ENCODE assay signal across 15 mouse cellular contexts in genomic region chr17:74863845-74864244, GRCm38 (mm10).
"Had no signal": no experiment of that assay in that cellular context is flagged by ENCODE, and none has a peak within 500 bp of the region (broad histone marks: within the 10 kb centered on the region; RNA-seq: fewer than 3 reads in every experiment).

No protein-coding gene starts in this region.

- H3K9ac ChIP-seq: limb, embryonic 12.5 days; lung, embryonic 14.5 days; neural tube, embryonic 15.5 days had no signal

- H3K36me3 ChIP-seq: limb, embryonic 12.5 days; neural tube, embryonic 15.5 days had no signal

- H3K4me3 ChIP-seq: limb, embryonic 12.5 days; midbrain, embryonic 10.5 days; myocyte; neural tube, embryonic 15.5 days had no signal

- DNase-seq: kidney, adult 11 months; kidney, postnatal 10 days; kidney, postnatal 4 days; layer of hippocampus, postnatal 36 days; lung, embryonic 14.5 days; lung, postnatal 14 days; midbrain, embryonic 14.5 days; right cerebral cortex, adult 18-20 months; right cerebral cortex, postnatal 25 days; thymus, postnatal 36 days had no signal

- H3K27ac ChIP-seq: limb, embryonic 12.5 days; macrophage; midbrain, embryonic 10.5 days; neural tube, embryonic 15.5 days had no signal

- H3K4me2 ChIP-seq: limb, embryonic 12.5 days; lung, embryonic 14.5 days; neural tube, embryonic 15.5 days had no signal

- H3K9me3 ChIP-seq: limb, embryonic 12.5 days; midbrain, embryonic 10.5 days; neural tube, embryonic 15.5 days had no signal

- H3K27me3 ChIP-seq: limb, embryonic 12.5 days; neural tube, embryonic 15.5 days had no signal
